10 mouse cellular contexts compared by ENCODE assay signal in genomic region chr3:32537556-32537955, GRCm38 (mm10). TPM values are rescaled to one million over a fixed set of nuclear protein-coding genes. Genes with fewer than 3 reads are reported as not detected.
DNase-seq lines count a peak whose midpoint lies in the region; ATAC-seq lines count a peak whose summit lies in the region.
"Had no signal": no experiment of that assay in that cellular context is flagged by ENCODE, and none has a peak within 500 bp of the region (broad histone marks: within the 10 kb centered on the region; RNA-seq: fewer than 3 reads in every experiment).

No protein-coding gene starts in this region.

- no peak overlapping the region for H3K9ac ChIP-seq in hindbrain, embryonic 16.5 days (ENCODE audit: low read depth, low read length)
- H3K9ac ChIP-seq in liver, embryonic 12.5 days = no peak overlapping the region
- H3K9ac ChIP-seq: liver, embryonic 15.5 days had no signal

- DNase-seq in hindbrain, embryonic 10.5 days (ENCODE audit: low spot score) = no peak
- peak; percentile 23 for DNase-seq in cerebellum, adult 8-10 months
- peak; percentile 47 to 72 for DNase-seq in heart, postnatal 14 days
- DNase-seq in left cerebral cortex, adult 9 months (ENCODE audit: low spot score in 2 of 2) = peak; percentile 52
- peak; percentile 90 for DNase-seq in skeletal muscle tissue, adult 2 months (ENCODE audit: low read depth, low spot score)
- DNase-seq in B cell, adult 2 months = no peak

- H3K4me3 ChIP-seq in hindbrain, embryonic 16.5 days (ENCODE audit: low read length) = no peak overlapping the region
- H3K4me3 ChIP-seq in hindbrain, embryonic 10.5 days = no peak overlapping the region
- no peak overlapping the region for H3K4me3 ChIP-seq in liver, embryonic 12.5 days
- H3K4me3 ChIP-seq: liver, embryonic 15.5 days had no signal

- no peak overlapping the region for H3K27ac ChIP-seq in hindbrain, embryonic 16.5 days (ENCODE audit: low read depth, low read length)
- H3K27ac ChIP-seq in hindbrain, embryonic 10.5 days = no peak overlapping the region
- no peak overlapping the region for H3K27ac ChIP-seq in liver, embryonic 12.5 days
- H3K27ac ChIP-seq: liver, embryonic 15.5 days had no signal

- H3K4me1 ChIP-seq in hindbrain, embryonic 16.5 days (ENCODE audit: control insufficient read depth, insufficient read depth, low read depth, low read length) = no peaks in the 10 kb centered on the region
- H3K4me1 ChIP-seq in hindbrain, embryonic 10.5 days (replicated peaks) = 0 out of 2 replicates have a peak, but pooled peaks cover 7% of the 10 kb centered on the region
- peaks cover 28% of the 10 kb centered on the region for H3K4me1 ChIP-seq in liver, embryonic 12.5 days

- intact Hi-C loops in heart, postnatal 14 days (cut with DNase I) = no loop called here

- no peak overlapping the region for H3K4me2 ChIP-seq in hindbrain, embryonic 16.5 days (ENCODE audit: low read length)
- H3K4me2 ChIP-seq in liver, embryonic 12.5 days = no peak overlapping the region
- H3K4me2 ChIP-seq: liver, embryonic 15.5 days had no signal

- H3K36me3 ChIP-seq in hindbrain, embryonic 16.5 days (ENCODE audit: control insufficient read depth, insufficient read depth, low read length) = peaks cover 9% of the 10 kb centered on the region; the same call in 1 of the 2 replicates
- peaks cover 71% of the 10 kb centered on the region for H3K36me3 ChIP-seq in hindbrain, embryonic 10.5 days
- H3K36me3 ChIP-seq in liver, embryonic 12.5 days = peaks cover 77% of the 10 kb centered on the region

- ATAC-seq in hindbrain, embryonic 16.5 days = peak; percentile 79; the same call in 1 of the 2 replicates
- ATAC-seq in liver, embryonic 12.5 days = no peak

- WGBS in hindbrain, embryonic 16.5 days = 33% methylated on average over 1 of the region's 1 CpGs
- 60% methylated on average over 1 of the region's 1 CpGs for WGBS in hindbrain, embryonic 10.5 days
- WGBS in liver, embryonic 12.5 days (ENCODE audit: insufficient replicate concordance) = 70% methylated on average over 1 of the region's 1 CpGs

- no peaks in the 10 kb centered on the region for H3K27me3 ChIP-seq in hindbrain, embryonic 16.5 days (replicated peaks; ENCODE audit: control insufficient read depth, insufficient read depth, low read length)
- no peaks in the 10 kb centered on the region for H3K27me3 ChIP-seq in hindbrain, embryonic 10.5 days (ENCODE audit: insufficient read depth, poor library complexity, severe bottlenecking)
- no peaks in the 10 kb centered on the region for H3K27me3 ChIP-seq in liver, embryonic 12.5 days (replicated peaks)
- H3K27me3 ChIP-seq: liver, embryonic 15.5 days had no signal

- H3K9me3 ChIP-seq in hindbrain, embryonic 16.5 days (ENCODE audit: control insufficient read depth, low read length) = no peaks in the 10 kb centered on the region
- H3K9me3 ChIP-seq in hindbrain, embryonic 10.5 days = no peaks in the 10 kb centered on the region
- no peaks in the 10 kb centered on the region for H3K9me3 ChIP-seq in liver, embryonic 12.5 days (replicated peaks)
- H3K9me3 ChIP-seq: liver, embryonic 15.5 days had no signal

RNA-seq across cellular contexts. Expression of gene Mfn1, which starts 8.3 kb away (rescaled TPM):
- 41.5 and 44.3 TPM in 2 replicates for polyA plus RNA-seq in hindbrain, embryonic 16.5 days (2015; fragmentation: Nextera tagmentation; extraction: Ambion mirVana)
- polyA plus RNA-seq in hindbrain, embryonic 10.5 days (2016; fragmentation: Nextera tagmentation; extraction: Ambion mirVana) = 24.8 and 24.9 TPM in 2 replicates
- total RNA-seq in heart, postnatal 14 days (2021) = 100 to 1,000 TPM; 361 to 370 TPM
- 28.0 and 33.4 TPM in 2 replicates for polyA plus RNA-seq in liver, embryonic 12.5 days (2016; fragmentation: Nextera tagmentation; extraction: Ambion mirVana)

RNA-seq across cellular contexts. Expression of gene Zfp639, which starts 27.5 kb away (rescaled TPM):
- polyA plus RNA-seq in hindbrain, embryonic 16.5 days (2015; fragmentation: Nextera tagmentation; extraction: Ambion mirVana) = 35.7 and 38.5 TPM in 2 replicates
- 37.8 and 42.6 TPM in 2 replicates for polyA plus RNA-seq in hindbrain, embryonic 10.5 days (2016; fragmentation: Nextera tagmentation; extraction: Ambion mirVana)
- 10 to 100 TPM; 21.1 to 23.5 TPM for total RNA-seq in heart, postnatal 14 days (2021)
- polyA plus RNA-seq in liver, embryonic 12.5 days (2016; fragmentation: Nextera tagmentation; extraction: Ambion mirVana) = 29.8 and 31.8 TPM in 2 replicates

RNA-seq across cellular contexts. Expression of gene Kcnmb3, which starts 45.5 kb away (rescaled TPM):
- polyA plus RNA-seq in hindbrain, embryonic 16.5 days (2015; fragmentation: Nextera tagmentation; extraction: Ambion mirVana) = 0.14 TPM in 1 of 2 replicates, not detected in the other
- not detected in 2 replicates for polyA plus RNA-seq in hindbrain, embryonic 10.5 days (2016; fragmentation: Nextera tagmentation; extraction: Ambion mirVana)
- total RNA-seq in heart, postnatal 14 days (2021) = under 1 TPM in 1 of 2 experiments, not detected in 1; 0.17 TPM
- polyA plus RNA-seq in liver, embryonic 12.5 days (2016; fragmentation: Nextera tagmentation; extraction: Ambion mirVana) = not detected in 2 replicates
- polyA plus RNA-seq: liver, embryonic 15.5 days; stomach, embryonic 16.5 days had no signal

Comparison
In these comparisons a context has a peak if more than half of its experiments do, and no peak if none do; other contexts are left out.
1. DNase-seq: peak in cerebellum, adult 8-10 months (single experiment), heart, postnatal 14 days (2 of 2), left cerebral cortex, adult 9 months (2 of 2) and skeletal muscle tissue, adult 2 months (single experiment); none in hindbrain, embryonic 10.5 days (single experiment) and B cell, adult 2 months (0 of 2).